Mouse (Mus musculus): Measurements from ENCODE around the gene Esrra.
"Not testable (repeated sequence)": the region's sequence is repeated elsewhere in the genome, so short reads cannot be mapped to it uniquely, and the experiment has no call there.

Gene Esrra

GRCm38 (mm10) chr19:6895608-6896305, 25.9 kb downstream of the Esrra start:
- DNase-seq = not testable (repeated sequence)

DNA sequence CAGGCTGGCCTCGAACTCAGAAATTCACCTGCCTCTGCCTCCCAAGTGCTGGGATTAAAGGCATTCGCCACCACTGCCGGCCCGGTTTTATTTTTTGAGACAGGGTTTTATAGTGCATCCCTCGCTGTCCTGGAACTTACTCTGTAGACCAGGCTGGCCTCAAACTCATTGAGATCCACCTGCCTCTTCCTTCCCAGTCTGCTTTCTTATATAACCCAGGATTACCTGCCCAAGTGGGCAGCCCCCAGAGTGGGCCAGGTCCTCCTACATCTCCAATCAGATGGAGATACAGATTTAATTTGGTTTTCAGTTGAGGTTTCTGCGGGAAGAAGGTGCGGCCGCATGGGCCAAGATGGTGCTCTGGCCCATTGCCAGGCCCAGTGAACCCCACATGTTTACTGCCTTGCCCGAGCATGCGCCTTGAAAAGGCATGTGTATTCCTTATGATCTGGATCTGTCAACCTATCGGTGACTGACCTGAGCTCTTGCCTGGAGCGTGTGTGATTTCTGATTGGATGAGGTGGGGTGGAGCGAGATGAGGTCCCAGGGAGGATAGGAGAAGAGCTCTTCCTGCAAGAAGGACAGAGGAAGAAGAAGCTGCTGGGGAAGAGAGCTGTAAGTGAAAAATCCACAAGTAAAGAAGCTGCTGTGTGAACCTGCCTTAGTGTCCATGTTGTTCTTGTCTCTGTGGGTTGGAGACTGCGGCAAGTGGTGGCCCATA, 27.7 kb downstream of the Esrra start:
- DNase-seq = no peak

DNA sequence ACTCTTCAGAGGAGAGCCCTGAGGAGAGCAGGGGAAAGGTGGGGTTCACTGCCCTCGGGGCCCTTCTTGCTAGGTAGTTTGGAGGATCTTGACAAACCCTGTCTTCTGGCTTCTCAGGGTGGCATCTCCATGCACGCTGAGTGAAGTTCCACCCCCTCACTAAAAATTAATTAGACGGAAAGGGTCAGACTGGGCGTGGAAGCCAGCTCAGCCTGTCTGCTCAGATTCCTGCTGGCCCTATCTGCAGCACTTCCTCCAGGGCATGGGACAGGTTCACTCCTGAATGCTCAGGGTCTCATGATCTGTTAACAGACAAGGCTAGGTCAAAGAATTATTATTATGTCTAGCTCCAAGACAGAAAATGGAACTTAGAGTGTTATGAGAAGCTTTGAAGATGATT, 29.1 kb downstream of the Esrra start:
- no peak for DNase-seq

DNA sequence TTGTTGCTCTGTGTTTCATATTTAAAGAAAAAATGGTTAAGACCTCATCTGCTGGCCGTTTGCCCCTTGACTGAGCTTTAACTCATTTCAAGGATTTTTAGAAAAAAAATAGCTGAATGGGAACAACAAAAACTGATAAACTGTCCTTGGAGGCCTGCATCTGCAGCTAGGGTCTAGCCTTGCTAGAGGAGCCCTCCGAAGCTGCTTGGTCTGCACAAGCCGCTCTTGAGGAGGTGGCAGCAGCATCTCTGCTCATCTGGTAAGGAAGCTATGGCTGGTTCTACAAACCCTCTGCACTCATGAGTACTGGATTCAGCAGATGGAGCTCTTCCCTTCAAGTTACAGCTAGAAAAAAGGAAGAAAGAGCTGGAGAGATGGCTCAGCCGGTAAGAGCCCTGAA, 43.6 kb downstream of the Esrra start:
- no peak for DNase-seq

DNA sequence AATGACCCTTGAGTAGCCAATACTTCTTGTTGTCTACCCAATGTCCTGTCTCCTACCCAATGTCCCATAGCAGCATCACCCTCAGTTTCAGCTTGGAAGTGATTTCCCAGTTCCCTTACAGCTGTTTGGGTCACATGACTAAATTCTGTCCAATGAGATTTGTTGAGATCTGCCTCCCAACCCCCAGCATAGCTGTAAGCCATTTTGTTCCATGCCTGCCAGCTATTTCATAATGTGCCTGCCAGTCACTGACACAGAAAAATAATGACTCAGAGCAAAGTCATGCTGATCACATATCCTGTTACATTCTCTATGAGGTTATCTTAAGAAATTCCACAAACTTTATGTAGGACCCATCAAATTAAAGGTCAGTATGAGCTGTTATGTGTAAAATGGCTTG, 44.8 kb downstream of the Esrra start:
- DNase-seq = no peak

DNA sequence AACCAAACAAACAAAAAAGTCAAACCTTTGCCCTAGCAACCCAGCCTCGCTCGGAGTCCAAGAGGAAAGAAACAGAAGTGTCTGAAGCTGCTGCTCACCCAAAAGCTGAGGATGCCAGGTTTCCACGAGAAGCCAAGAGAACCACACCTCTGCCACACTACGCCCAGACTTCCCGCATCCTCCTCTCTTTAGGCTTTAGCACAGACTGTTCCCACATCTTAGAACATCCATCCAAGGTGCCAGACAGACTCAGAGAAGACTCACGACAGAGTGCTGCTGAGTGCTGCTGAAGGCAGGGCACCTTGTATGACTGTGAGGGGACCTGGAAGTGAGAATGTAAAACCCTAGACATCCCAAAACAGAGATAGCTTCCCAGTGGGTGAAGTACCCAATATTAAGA, 45.8 kb downstream of the Esrra start:
- no peak for DNase-seq

DNA sequence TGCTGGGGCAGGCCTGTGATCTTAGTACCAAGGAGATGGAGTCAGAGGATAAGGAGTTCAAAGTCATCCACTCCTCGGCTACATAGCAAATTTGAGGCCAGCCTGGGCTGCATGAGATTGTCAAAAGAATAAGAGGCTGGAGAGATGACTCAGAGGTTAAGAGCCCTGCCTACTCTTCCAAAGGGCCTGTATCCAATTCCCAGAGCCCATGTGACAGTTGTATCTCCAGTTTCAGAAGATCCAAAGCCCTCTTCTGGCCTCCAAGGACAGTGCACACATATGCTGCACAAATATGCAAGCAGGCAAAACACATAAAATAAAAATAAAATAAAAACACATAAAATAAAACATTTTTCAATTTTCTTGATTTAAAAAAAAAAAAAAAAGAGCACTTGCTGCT, 47.4 kb downstream of the Esrra start:
- DNase-seq = no peak

DNA sequence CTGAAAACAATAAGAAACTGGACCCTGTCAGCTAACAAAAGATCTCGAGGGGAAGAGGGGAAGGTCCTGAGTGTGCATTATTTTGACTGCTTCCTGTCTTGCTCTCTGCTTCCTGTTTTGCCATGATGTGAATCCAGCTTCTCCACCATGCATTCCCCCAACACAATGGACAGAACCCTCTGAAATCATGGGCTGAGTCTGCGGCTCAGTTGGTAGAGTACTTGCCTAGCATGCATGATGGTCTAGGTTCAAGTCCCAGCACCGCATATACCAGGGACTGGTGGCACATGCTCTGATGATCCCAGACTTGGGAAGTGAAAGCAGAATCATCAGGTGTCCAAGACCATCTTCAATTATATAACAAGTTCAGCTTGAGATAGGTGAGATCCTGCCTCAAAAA, 48.9 kb downstream of the Esrra start:
- no peak for DNase-seq

GRCm38 (mm10) chr19:6871574-6872271, 49.9 kb downstream of the Esrra start:
- DNase-seq = peak; percentile 53

GRCm38 (mm10) chr19:6869355-6869754, 52.3 kb downstream of the Esrra start:
- DNase-seq = peak; percentile 78

DNA sequence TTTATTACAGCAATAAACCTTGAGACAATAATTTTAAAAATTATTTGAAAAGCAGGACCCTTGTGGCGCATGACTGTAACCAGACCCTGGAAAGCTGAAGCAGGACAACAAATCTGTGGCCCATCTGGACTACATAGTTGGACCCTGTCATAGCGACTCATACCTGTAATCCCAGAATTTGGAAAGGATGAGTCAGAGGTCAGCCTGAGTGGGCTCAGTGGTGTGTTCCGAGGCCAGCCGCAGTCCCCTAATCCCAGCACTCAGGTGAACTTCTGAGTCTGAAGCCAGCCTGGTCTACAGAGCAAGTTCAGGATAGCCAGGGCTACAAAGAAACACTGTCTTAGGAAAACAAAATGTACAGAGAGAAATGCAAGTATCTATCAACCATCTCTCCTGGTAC, 60.2 kb downstream of the Esrra start:
- no peak for DNase-seq
